Mouse (Mus musculus) left cerebral cortex, postnatal 14 days (tissue): ENCODE data around the gene Lrp8. TPM values are rescaled to one million over a fixed set of nuclear protein-coding genes. Genes with fewer than 3 reads are reported as not detected.
A peak's percentile ranks its signal among the peaks of the same experiment; 100 is the strongest.

Source experiments
- DNase-seq, 2 experiments: peaks; one replicate each; pipeline ENCODE4 v3.0.0; 2021 to 2022; ENCODE audit warnings: low spot score in 2 of 2, mixed read lengths in 1 of 2
- intact Hi-C: fragments of 180-260 bp; cut with DNase I; formaldehyde crosslinking; loops from one replicate; pipeline ENCODE4 v1.15.1; 2025
- total RNA-seq, 2 experiments: library from RNA; stranded (reverse); gene quantifications; 2 replicates each; pipeline ENCODE4 v1.2.3; 2021

Gene Lrp8
- total RNA-seq, 2 experiments from 2014 or later, result 123 to 136 TPM

GRCm38 (mm10) chr4:107834643-107835314 lies 32.7 kb downstream of the Lrp8 start:
- no peak for DNase-seq
- intact Hi-C loops, result no loop called here

- DNase-seq, result no peak
- intact Hi-C loops, result no loop called here
Observed at GRCm38 (mm10) chr4:107835508-107835909, 33.4 kb downstream of the Lrp8 start.

- intact Hi-C loops, result no loop called here
Observed at GRCm38 (mm10) chr4:107836758-107837157, 34.7 kb downstream of the Lrp8 start.

GRCm38 (mm10) chr4:107837910-107838309 lies 35.8 kb downstream of the Lrp8 start:
- DNase-seq, result no peak
- intact Hi-C loops, result no loop called here

More at GRCm38 (mm10) chr4:107836758-107837157, 34.7 kb downstream of the Lrp8 start:
- peak; percentile 80 to 82 for DNase-seq

- no peak for DNase-seq
- intact Hi-C loops, result loop anchor here (5.0 kb wide), 1 partner anchor 41 kb away; the partner anchor contains the start of gene Lrp8
Observed at GRCm38 (mm10) chr4:107843687-107844086, 41.6 kb downstream of the Lrp8 start.

GRCm38 (mm10) chr4:107844971-107845370 lies 42.9 kb downstream of the Lrp8 start:
- intact Hi-C loops, result loop anchor here (1.0 to 5.0 kb wide), 2 partner anchors 43 to 107 kb away; partner anchors contain the start of gene Lrp8
- peak; percentile 81 to 82 for DNase-seq

- intact Hi-C loops, result no loop called here
- no peak for DNase-seq
Observed at GRCm38 (mm10) chr4:107846795-107847194, 44.7 kb downstream of the Lrp8 start.

- intact Hi-C loops, result no loop called here
- DNase-seq, result no peak
Observed at GRCm38 (mm10) chr4:107848546-107848945, 46.5 kb downstream of the Lrp8 start.

GRCm38 (mm10) chr4:107849621-107850020 lies 47.6 kb downstream of the Lrp8 start:
- no peak for DNase-seq
- intact Hi-C loops, result no loop called here

- no peak for DNase-seq
- intact Hi-C loops, result no loop called here
Observed at GRCm38 (mm10) chr4:107850091-107850490, 48.0 kb downstream of the Lrp8 start.

GRCm38 (mm10) chr4:107853333-107853732 lies 51.3 kb downstream of the Lrp8 start:
- DNase-seq, result no peak
- intact Hi-C loops, result no loop called here

- intact Hi-C loops, result no loop called here
- no peak for DNase-seq
Observed at GRCm38 (mm10) chr4:107853836-107854235, 51.8 kb downstream of the Lrp8 start.

GRCm38 (mm10) chr4:107856958-107857686 lies 55.1 kb downstream of the Lrp8 start:
- DNase-seq, result peak in 1 of 2 experiments; percentile 52
- intact Hi-C loops, result no loop called here

- no peak for DNase-seq
- intact Hi-C loops, result no loop called here
Observed at GRCm38 (mm10) chr4:107858995-107859394, 56.9 kb downstream of the Lrp8 start.

GRCm38 (mm10) chr4:107864866-107865265 lies 62.8 kb downstream of the Lrp8 start:
- DNase-seq, result no peak
- intact Hi-C loops, result no loop called here

GRCm38 (mm10) chr4:107879254-107880050 lies 77.4 kb downstream of the Lrp8 start, which contains the start of gene Magoh:
Magoh (plus strand) TSS chr4:107879755.
- intact Hi-C loops, result no loop called here
- DNase-seq, result peak; percentile 96 to 97

GRCm38 (mm10) chr4:107881631-107882030 lies 79.6 kb downstream of the Lrp8 start:
- no peak for DNase-seq
- intact Hi-C loops, result no loop called here

GRCm38 (mm10) chr4:107886371-107886770 lies 84.3 kb downstream of the Lrp8 start:
- DNase-seq, result no peak
- intact Hi-C loops, result no loop called here

GRCm38 (mm10) chr4:107889385-107889730 lies 87.3 kb downstream of the Lrp8 start:
- intact Hi-C loops, result no loop called here

More at GRCm38 (mm10) chr4:107889385-107889730, 87.3 kb downstream of the Lrp8 start:
- DNase-seq, result no peak
